Mouse (Mus musculus): ENCODE measurements around the gene Fxyd6. TPM values are rescaled to one million over a fixed set of nuclear protein-coding genes. Genes with fewer than 3 reads are reported as not detected.

Gene Fxyd6
- total and polyA plus RNA-seq, 3 experiments, result not detected

GRCm38 (mm10) chr9:45391299-45391698 is 21.3 kb downstream of the Fxyd6 start:
- Histone ChIP-seq H3K4me1 (ENCODE audit: control insufficient read depth in 1 of 2, insufficient read depth in 2 of 2, low read length in 2 of 2) (no peaks in the 10 kb centered on the region; a peak in 1 of 4 replicates), H3K27me3 (ENCODE audit: control insufficient read depth in 1 of 2, insufficient read depth in 2 of 2, low read length in 2 of 2) (no peaks in the 10 kb centered on the region), H3K79me2 (ENCODE audit: control insufficient read depth, insufficient read depth, low read length, poor library complexity) (no peaks in the 10 kb centered on the region), H3K27ac (ENCODE audit: control insufficient read depth, low read depth, low read length) (no peak overlapping the region), H3K9me3 (replicated peaks; ENCODE audit: insufficient read depth, low read length) (no peaks in the 10 kb centered on the region), H3K9ac (ENCODE audit: control insufficient read depth, low read depth, low read length, poor library complexity, severe bottlenecking) (no peak overlapping the region), H3K4me3 (ENCODE audit: control insufficient read depth in 1 of 2, insufficient read depth in 1 of 2, low read depth in 2 of 2, low read length in 2 of 2) (no peak overlapping the region), H3K36me3 (ENCODE audit: control insufficient read depth in 1 of 2, insufficient read depth in 2 of 2, low read length in 2 of 2) (0 out of 4 replicates have a peak, but pooled peaks cover 0 to 2% of the 10 kb centered on the region in 2 experiments)
- TF ChIP-seq SMC3 (IDR thresholded peaks at IDR 0.05; ENCODE audit: low read depth, low read length) (no peak), TCF12 (IDR thresholded peaks at IDR 0.05; ENCODE audit: low read depth, low read length) (no peak), USF1 (IDR thresholded peaks at IDR 0.05; ENCODE audit: low read depth, low read length) (no peak), USF2 (IDR thresholded peaks at IDR 0.05; ENCODE audit: borderline replicate concordance in 1 of 2, insufficient read depth in 1 of 2, low read depth in 1 of 2, low read length in 2 of 2) (no peak), ZMIZ1 (IDR thresholded peaks at IDR 0.05; ENCODE audit: low read depth, low read length) (no peak), CTCF (IDR thresholded peaks at IDR 0.05 in 2 of 3, conservative IDR thresholded peaks at IDR 0.05 in 1 of 3; ENCODE audit: control insufficient read depth in 1 of 3, insufficient read depth in 1 of 3, low read depth in 2 of 3, low read length in 3 of 3, poor library complexity in 1 of 3, severe bottlenecking in 1 of 3) (no peak), MAZ (IDR thresholded peaks at IDR 0.05; ENCODE audit: low read depth, low read length) (no peak), KAT2A (conservative IDR thresholded peaks at IDR 0.05; ENCODE audit: low read depth, low read length) (no peak), MYC (IDR thresholded peaks at IDR 0.05; ENCODE audit: low read depth, low read length) (no peak), E2F4 (IDR thresholded peaks at IDR 0.05; ENCODE audit: borderline replicate concordance, low read depth, low read length) (no peak), TBP (IDR thresholded peaks at IDR 0.05; ENCODE audit: low read depth, low read length) (no peak), NRF1 (IDR thresholded peaks at IDR 0.05; ENCODE audit: insufficient read depth, low read depth, low read length, poor library complexity, severe bottlenecking) (no peak), ZC3H11A (IDR thresholded peaks at IDR 0.05; ENCODE audit: low read depth, low read length) (no peak)
- DNase-seq (ENCODE audit: low read depth, low spot score), result no peak

DNA sequence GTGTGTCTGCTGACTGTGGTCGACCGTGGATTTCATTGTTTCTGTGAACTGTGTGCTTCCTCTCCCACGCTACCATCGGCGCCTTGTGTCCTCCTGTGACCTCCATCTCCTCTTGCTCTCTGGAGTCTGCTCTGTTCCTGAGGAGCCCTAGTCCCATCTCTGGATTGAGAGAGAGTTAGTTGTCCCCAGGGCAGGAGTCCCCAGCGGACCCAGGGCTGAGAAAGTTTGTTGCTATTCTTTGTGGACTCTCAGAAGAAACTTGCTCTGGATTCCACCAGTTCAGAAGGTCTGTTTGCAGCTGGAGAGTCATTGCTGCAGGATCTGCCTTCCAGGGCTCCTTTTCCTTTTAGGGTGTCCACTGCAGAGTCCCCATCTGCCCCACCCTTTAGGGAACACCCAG is 25.2 kb downstream of the Fxyd6 start:
- H3K9ac ChIP-seq (ENCODE audit: control insufficient read depth, low read depth, low read length, poor library complexity, severe bottlenecking), result no peak overlapping the region
- no peak for DNase-seq (ENCODE audit: low read depth, low spot score)

More for the DNA sequence above, 25.2 kb downstream of the Fxyd6 start:
- Histone ChIP-seq H3K27ac (ENCODE audit: control insufficient read depth, low read depth, low read length) (no peak overlapping the region), H3K36me3 (ENCODE audit: control insufficient read depth in 1 of 2, insufficient read depth in 2 of 2, low read length in 2 of 2) (no peaks in the 10 kb centered on the region), H3K4me3 (ENCODE audit: control insufficient read depth in 1 of 2, insufficient read depth in 1 of 2, low read depth in 2 of 2, low read length in 2 of 2) (no peak overlapping the region), H3K4me1 (ENCODE audit: control insufficient read depth in 1 of 2, insufficient read depth in 2 of 2, low read length in 2 of 2) (no peaks in the 10 kb centered on the region), H3K27me3 (ENCODE audit: control insufficient read depth in 1 of 2, insufficient read depth in 2 of 2, low read length in 2 of 2) (no peaks in the 10 kb centered on the region; a peak in 1 of 4 replicates), H3K79me2 (ENCODE audit: control insufficient read depth, insufficient read depth, low read length, poor library complexity) (no peaks in the 10 kb centered on the region), H3K9me3 (replicated peaks; ENCODE audit: insufficient read depth, low read length) (no peaks in the 10 kb centered on the region)
- TF ChIP-seq E2F4 (IDR thresholded peaks at IDR 0.05; ENCODE audit: borderline replicate concordance, low read depth, low read length), result no peak
- no peak for TF ChIP-seq CTCF (IDR thresholded peaks at IDR 0.05 in 2 of 3, conservative IDR thresholded peaks at IDR 0.05 in 1 of 3; ENCODE audit: control insufficient read depth in 1 of 3, insufficient read depth in 1 of 3, low read depth in 2 of 3, low read length in 3 of 3, poor library complexity in 1 of 3, severe bottlenecking in 1 of 3)
- TF ChIP-seq ZC3H11A (IDR thresholded peaks at IDR 0.05; ENCODE audit: low read depth, low read length), result no peak
- no peak for TF ChIP-seq MAX (IDR thresholded peaks at IDR 0.05; ENCODE audit: low read length)
- no peak for TF ChIP-seq MAZ (IDR thresholded peaks at IDR 0.05; ENCODE audit: low read depth, low read length)
- no peak for TF ChIP-seq ETS1 (IDR thresholded peaks at IDR 0.05; ENCODE audit: low read depth, low read length)
- no peak for TF ChIP-seq ZNF384 (IDR thresholded peaks at IDR 0.05; ENCODE audit: low read depth, low read length)
- TF ChIP-seq EP300 (IDR thresholded peaks at IDR 0.05; ENCODE audit: low read depth in 1 of 2, low read length in 2 of 2), result no peak
- TF ChIP-seq MXI1 (IDR thresholded peaks at IDR 0.05; ENCODE audit: low read depth, low read length), result no peak
- no peak for TF ChIP-seq GATA1 (IDR thresholded peaks at IDR 0.05; ENCODE audit: low read depth, low read length)
- TF ChIP-seq MAFK (IDR thresholded peaks at IDR 0.05; ENCODE audit: borderline replicate concordance, low read depth, low read length), result no peak
- TF ChIP-seq USF2 (IDR thresholded peaks at IDR 0.05; ENCODE audit: borderline replicate concordance in 1 of 2, insufficient read depth in 1 of 2, low read depth in 1 of 2, low read length in 2 of 2), result no peak
- no peak for TF ChIP-seq MEF2A (IDR thresholded peaks at IDR 0.05; ENCODE audit: extremely low read depth, insufficient replicate concordance, low read depth, low read length, poor library complexity, severe bottlenecking)
- no peak for TF ChIP-seq GABPA (IDR thresholded peaks at IDR 0.05; ENCODE audit: low read depth, low read length)
